Mouse (Mus musculus) small intestine, adult 10 weeks (tissue): ENCODE results near the gene Osmr. TPM values are rescaled to one million over a fixed set of nuclear protein-coding genes. Genes with fewer than 3 reads are reported as not detected.

Source experiments
- polyA plus RNA-seq: library from polyadenylated mRNA; stranded (reverse); fragments of 350-450 nt; fragmentation: Illumina TruSeq; extraction: RNeasy Lipid Tissue Mini Kit (QIAGEN cat#74804); gene quantifications from one replicate; pipeline ENCODE4 v1.2.3, GENCODE M21; 2014; ENCODE audit warnings: low replicate concordance

Osmr gene
- 8.9 TPM for polyA plus RNA-seq

DNA sequence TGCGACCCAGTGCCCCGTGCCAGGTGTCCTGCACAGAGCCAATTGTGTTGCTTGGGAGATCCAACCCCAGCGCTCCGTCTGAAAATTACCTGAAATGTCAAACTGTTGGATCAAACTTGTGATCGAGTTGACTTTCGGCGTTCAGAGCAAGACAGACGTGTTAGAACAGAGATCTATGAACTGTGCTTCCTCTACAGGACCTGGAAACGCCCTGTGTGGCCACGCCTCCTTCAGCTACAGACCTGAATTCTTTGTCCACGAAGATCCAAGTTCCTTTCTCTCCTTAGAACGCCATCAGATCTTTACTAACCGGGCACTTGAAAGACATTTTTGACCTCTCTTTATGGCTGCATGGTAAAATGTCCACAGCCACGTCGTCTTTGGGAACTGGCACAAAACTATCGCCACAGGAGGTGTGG is at the start of gene Osmr:
Osmr (minus strand) TSS at position 369 of the 419 bp plus-strand sequence.

Other genes starting within 250 kb of the Osmr start
- gene Rictor, start 166.6 kb downstream of the Osmr start, polyA plus RNA-seq, result 15.0 TPM
- gene Lifr, start 215.6 kb upstream of the Osmr start, polyA plus RNA-seq, result 12.5 TPM